Mouse (Mus musculus) kidney, embryonic 14.5 days (tissue): ENCODE measurements around the gene Cdkn1b. TPM values are rescaled to one million over a fixed set of nuclear protein-coding genes. Genes with fewer than 3 reads are reported as not detected.

Source experiments
- ATAC-seq: fragments of 200-750 bp; cut with Nextera tagmentation; 2 replicates; pipeline ENCODE4 v1.8.0; 2017; ENCODE audit warnings: moderate number of reproducible peaks, mild to moderate bottlenecking, moderate TSS enrichment, moderate library complexity; ENCODE audit not compliant: low FRiP score, low TSS enrichment
- H3K27ac ChIP-seq: fragments of 300-500 bp; sonication (generic); 2 replicates; pipeline ENCODE4 v1.5.1; 2014; ENCODE audit warnings: low read depth, mild to moderate bottlenecking, low read length, moderate library complexity, mixed read lengths
- H3K27me3 ChIP-seq: fragments of 300-500 bp; sonication (generic); 2 replicates; pipeline ENCODE4 v1.6.1; 2014; ENCODE audit warnings: mild to moderate bottlenecking, low read length; ENCODE audit not compliant: control insufficient read depth, insufficient read depth
- H3K36me3 ChIP-seq: fragments of 300-500 bp; sonication (generic); 2 replicates; pipeline ENCODE4 v1.6.1; 2014; ENCODE audit warnings: low read length, mixed read lengths; ENCODE audit not compliant: control insufficient read depth, insufficient read depth
- H3K4me1 ChIP-seq: fragments of 300-500 bp; sonication (generic); 2 replicates; pipeline ENCODE4 v1.6.1; 2014; ENCODE audit warnings: low read length, mixed read lengths; ENCODE audit not compliant: control insufficient read depth, insufficient read depth
- H3K4me2 ChIP-seq: fragments of 300-500 bp; sonication (generic); replicated peaks from 2 replicates; pipeline ENCODE4 v1.6.1; 2014; ENCODE audit warnings: low read depth, mild to moderate bottlenecking, low read length
- H3K4me3 ChIP-seq: fragments of 300-500 bp; sonication (generic); 2 replicates; pipeline ENCODE4 v1.5.1; 2014; ENCODE audit warnings: mild to moderate bottlenecking, low read length
- H3K9ac ChIP-seq: fragments of 300-500 bp; sonication (generic); 2 replicates; pipeline ENCODE4 v1.6.1; 2014; ENCODE audit warnings: low read depth, mild to moderate bottlenecking, low read length, moderate library complexity
- H3K9me3 ChIP-seq: fragments of 300-500 bp; sonication (generic); 2 replicates; pipeline ENCODE4 v1.6.1; 2016; ENCODE audit warnings: low read length; ENCODE audit not compliant: control insufficient read depth
- WGBS: fragments of 180-500 bp; shearing (Covaris S2); extraction: QIAGEN DNeasy Blood & Tissue Kit; methylation state at CpG from one replicate; pipeline ENCODE4 v1.1.7; 2014; 5-methylcytosine and 5-hydroxymethylcytosine counted together
- polyA plus RNA-seq: library from polyadenylated mRNA; unstranded; fragments of >200 nt; fragmentation: Nextera tagmentation; extraction: Ambion mirVana; gene quantifications from 2 replicates; pipeline ENCODE4 v1.2.1, GENCODE M21; 2014

Gene Cdkn1b
- 14.5 and 15.3 TPM in 2 replicates for polyA plus RNA-seq

- H3K4me3 ChIP-seq, result peak within 1 kb of the TSS; percentile 94
- peaks cover 10% of the 10 kb centered on the region; the same call in 1 of the 2 replicates for H3K36me3 ChIP-seq
- peak within 1 kb of the TSS; percentile 94 for H3K4me2 ChIP-seq
- under 1% methylated on average over 77 of the region's 77 CpGs for WGBS
- no peaks in the 10 kb centered on the region for H3K9me3 ChIP-seq
- peak within 1 kb of the TSS; percentile 95 for H3K27ac ChIP-seq
- ATAC-seq, result peak; percentile 95
- peak within 1 kb of the TSS; percentile 83 for H3K9ac ChIP-seq
- peaks cover 7% of the 10 kb centered on the region; the same call in 1 of the 2 replicates for H3K4me1 ChIP-seq
- H3K27me3 ChIP-seq, result no peaks in the 10 kb centered on the region
These were observed at the start of gene Cdkn1b for GRCm38 (mm10) chr6:134920190-134921013. TSS of gene Cdkn1b (plus strand) at chr6:134920401.

DNA sequence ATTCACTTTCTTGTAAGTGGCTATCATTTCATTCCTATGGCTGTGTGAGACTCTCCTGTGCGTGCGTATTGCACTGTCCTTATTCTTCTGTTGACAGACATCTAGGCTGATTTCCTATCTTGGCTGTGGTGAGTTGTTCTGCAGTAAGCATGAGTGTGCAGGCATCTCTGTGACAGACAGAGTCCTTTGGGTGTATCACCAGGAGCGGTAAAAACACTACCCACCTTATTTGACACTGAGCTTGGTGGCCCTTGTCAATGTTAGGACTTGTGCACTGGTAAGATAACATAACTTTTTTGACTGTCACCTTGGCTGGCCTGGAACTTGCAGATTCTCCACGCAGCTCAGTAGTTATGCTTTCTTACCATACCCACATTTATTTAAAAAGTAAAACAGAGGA is 49.3 kb upstream of the Cdkn1b start:
- Histone ChIP-seq H3K27me3 (no peaks in the 10 kb centered on the region), H3K4me2 (no peak overlapping the region), H3K4me1 (no peaks in the 10 kb centered on the region), H3K4me3 (no peak overlapping the region), H3K36me3 (peaks cover 8% of the 10 kb centered on the region; the same call in 1 of the 2 replicates), H3K9ac (no peak overlapping the region), H3K27ac (no peak overlapping the region), H3K9me3 (no peaks in the 10 kb centered on the region)
- ATAC-seq, result no peak
- WGBS, result 93% methylated on average over 4 of the region's 4 CpGs

GRCm38 (mm10) chr6:134872236-134872635 is 48.0 kb upstream of the Cdkn1b start:
- Histone ChIP-seq H3K27ac (peak overlapping the region; percentile 19; the same call in 1 of the 2 replicates), H3K4me2 (no peak overlapping the region)

GRCm38 (mm10) chr6:134873018-134873417 is 47.2 kb upstream of the Cdkn1b start:
- no peak overlapping the region for H3K4me2 ChIP-seq
- H3K36me3 ChIP-seq, result peaks cover 8% of the 10 kb centered on the region; the same call in 1 of the 2 replicates
- no peaks in the 10 kb centered on the region for H3K4me1 ChIP-seq
- ATAC-seq, result no peak
- no peak overlapping the region for H3K9ac ChIP-seq
- H3K9me3 ChIP-seq, result no peaks in the 10 kb centered on the region
- H3K4me3 ChIP-seq, result no peak overlapping the region
- no peak overlapping the region for H3K27ac ChIP-seq
- 68% methylated on average over 2 of the region's 2 CpGs for WGBS
- no peaks in the 10 kb centered on the region for H3K27me3 ChIP-seq

More at GRCm38 (mm10) chr6:134872236-134872635, 48.0 kb upstream of the Cdkn1b start:
- Histone ChIP-seq H3K36me3 (peaks cover 8% of the 10 kb centered on the region; the same call in 1 of the 2 replicates), H3K9me3 (no peaks in the 10 kb centered on the region), H3K4me1 (no peaks in the 10 kb centered on the region), H3K27me3 (no peaks in the 10 kb centered on the region), H3K9ac (no peak overlapping the region), H3K4me3 (no peak overlapping the region)
- whole genome bisulfite sequencing, result 67% methylated on average over 2 of the region's 2 CpGs
- 0 out of 2 replicates have a peak, but pooled peaks have one; percentile 20 for ATAC-seq

DNA sequence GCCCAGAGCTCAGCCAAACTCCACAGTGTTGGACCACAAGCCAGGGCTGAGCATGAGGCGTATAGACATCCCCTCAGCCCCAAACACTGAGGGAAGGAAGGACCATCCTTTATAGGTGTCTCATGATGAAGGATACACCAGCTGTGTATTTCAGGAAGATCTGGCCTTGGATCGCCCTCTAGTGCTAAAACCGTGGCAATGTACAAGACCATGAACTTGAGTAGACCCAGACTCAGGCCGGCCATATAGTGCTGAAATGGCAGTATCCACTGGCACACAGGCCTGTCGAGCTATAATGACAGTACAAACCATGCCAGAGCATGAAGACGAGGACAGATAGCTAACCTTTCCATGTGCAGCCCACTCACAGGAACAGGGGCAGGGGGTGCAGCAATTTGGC is 43.4 kb upstream of the Cdkn1b start:
- Histone ChIP-seq H3K9me3 (no peaks in the 10 kb centered on the region), H3K9ac (no peak overlapping the region), H3K36me3 (no peaks in the 10 kb centered on the region), H3K4me3 (no peak overlapping the region), H3K27ac (no peak overlapping the region), H3K4me1 (no peaks in the 10 kb centered on the region), H3K27me3 (no peaks in the 10 kb centered on the region), H3K4me2 (no peak overlapping the region)
- WGBS, result 80% methylated on average over 6 of the region's 6 CpGs
- ATAC-seq, result no peak

- ATAC-seq, result no peak
- WGBS, result 87% methylated on average over 4 of the region's 4 CpGs
- H3K36me3 ChIP-seq, result no peaks in the 10 kb centered on the region
- H3K27me3 ChIP-seq, result no peaks in the 10 kb centered on the region
- H3K27ac ChIP-seq, result no peak overlapping the region
- no peak overlapping the region for H3K4me3 ChIP-seq
- no peak overlapping the region for H3K9ac ChIP-seq
- H3K9me3 ChIP-seq, result no peaks in the 10 kb centered on the region
- H3K4me1 ChIP-seq, result no peaks in the 10 kb centered on the region
- no peak overlapping the region for H3K4me2 ChIP-seq
These were observed 42.9 kb upstream of the Cdkn1b start for GRCm38 (mm10) chr6:134877276-134877675.

- no peak overlapping the region for H3K9ac ChIP-seq
- WGBS, result 84% methylated on average over 1 of the region's 1 CpGs
- no peaks in the 10 kb centered on the region for H3K27me3 ChIP-seq
- H3K9me3 ChIP-seq, result no peaks in the 10 kb centered on the region
- no peaks in the 10 kb centered on the region for H3K36me3 ChIP-seq
- ATAC-seq, result no peak
- H3K4me2 ChIP-seq, result no peak overlapping the region
- H3K4me1 ChIP-seq, result no peaks in the 10 kb centered on the region
- no peak overlapping the region for H3K4me3 ChIP-seq
- no peak overlapping the region for H3K27ac ChIP-seq
These were observed 42.3 kb upstream of the Cdkn1b start for GRCm38 (mm10) chr6:134877892-134878291.

- H3K9ac ChIP-seq, result no peak overlapping the region
- ATAC-seq, result no peak
- H3K27me3 ChIP-seq, result no peaks in the 10 kb centered on the region
- no peaks in the 10 kb centered on the region for H3K36me3 ChIP-seq
- 88% methylated on average over 5 of the region's 5 CpGs for WGBS
- no peak overlapping the region for H3K4me2 ChIP-seq
- no peaks in the 10 kb centered on the region for H3K4me1 ChIP-seq
- H3K27ac ChIP-seq, result no peak overlapping the region
- H3K9me3 ChIP-seq, result no peaks in the 10 kb centered on the region
- no peak overlapping the region for H3K4me3 ChIP-seq
These were observed 40.6 kb upstream of the Cdkn1b start for GRCm38 (mm10) chr6:134879556-134879955.

- Histone ChIP-seq H3K9ac (no peak overlapping the region), H3K9me3 (no peaks in the 10 kb centered on the region), H3K4me3 (no peak overlapping the region), H3K27me3 (no peaks in the 10 kb centered on the region), H3K4me2 (no peak overlapping the region), H3K4me1 (no peaks in the 10 kb centered on the region), H3K36me3 (no peaks in the 10 kb centered on the region), H3K27ac (no peak overlapping the region)
- WGBS, result 69% methylated on average over 2 of the region's 2 CpGs
- ATAC-seq, result no peak
These were observed 40.2 kb upstream of the Cdkn1b start for GRCm38 (mm10) chr6:134880046-134880445.
